Mouse (Mus musculus): ENCODE data around the gene Zfand6. TPM values are rescaled to one million over a fixed set of nuclear protein-coding genes. Genes with fewer than 3 reads are reported as not detected.
A peak's percentile ranks its signal among the peaks of the same experiment; 100 is the strongest.

Zfand6 gene
- 228 and 287 TPM in 2 replicates for polyA plus RNA-seq (2012; rRNA removed)

- peaks cover 3% of the 10 kb centered on the region for H3K4me1 ChIP-seq (ENCODE audit: control insufficient read depth, insufficient read depth, low read length)
- peak within 1 kb of the TSS; percentile 96 for H3K27ac ChIP-seq (ENCODE audit: control insufficient read depth, insufficient read depth, low read depth, low read length)
- no peak for TF ChIP-seq CTCF (IDR thresholded peaks at IDR 0.05; ENCODE audit: control insufficient read depth, insufficient read depth, insufficient replicate concordance, low read depth, low read length)
- peak; percentile 69; the same call in 1 of the 2 replicates for TF ChIP-seq POLR2A (IDR thresholded peaks at IDR 0.05; ENCODE audit: control insufficient read depth, low read depth, low read length)
- H3K36me3 ChIP-seq (ENCODE audit: control insufficient read depth, insufficient read depth, low read length): no peaks in the 10 kb centered on the region
- H3K4me3 ChIP-seq (ENCODE audit: control insufficient read depth, low read depth, low read length): peak within 1 kb of the TSS; percentile 98
- H3K27me3 ChIP-seq (ENCODE audit: control insufficient read depth, insufficient read depth, low read length): no peaks in the 10 kb centered on the region
These were observed at the start of gene Zfand6 for GRCm38 (mm10) chr7:84689251-84690100. Gene Zfand6, minus strand, starts transcription at chr7:84689959.

GRCm38 (mm10) chr7:84736803-84737202 lies 47.0 kb upstream of the Zfand6 start:
- Histone ChIP-seq H3K27me3 (ENCODE audit: control insufficient read depth, insufficient read depth, low read length) (no peaks in the 10 kb centered on the region), H3K27ac (ENCODE audit: control insufficient read depth, insufficient read depth, low read depth, low read length) (no peak overlapping the region), H3K36me3 (ENCODE audit: control insufficient read depth, insufficient read depth, low read length) (no peaks in the 10 kb centered on the region), H3K4me1 (ENCODE audit: control insufficient read depth, insufficient read depth, low read length) (no peaks in the 10 kb centered on the region), H3K4me3 (ENCODE audit: control insufficient read depth, low read depth, low read length) (no peak overlapping the region)
- TF ChIP-seq POLR2A (IDR thresholded peaks at IDR 0.05; ENCODE audit: control insufficient read depth, low read depth, low read length) (no peak), CTCF (IDR thresholded peaks at IDR 0.05; ENCODE audit: control insufficient read depth, insufficient read depth, insufficient replicate concordance, low read depth, low read length) (no peak)

- Histone ChIP-seq H3K4me1 (ENCODE audit: control insufficient read depth, insufficient read depth, low read length) (no peaks in the 10 kb centered on the region), H3K27me3 (ENCODE audit: control insufficient read depth, insufficient read depth, low read length) (no peaks in the 10 kb centered on the region), H3K36me3 (ENCODE audit: control insufficient read depth, insufficient read depth, low read length) (no peaks in the 10 kb centered on the region), H3K4me3 (ENCODE audit: control insufficient read depth, low read depth, low read length) (no peak overlapping the region), H3K27ac (ENCODE audit: control insufficient read depth, insufficient read depth, low read depth, low read length) (no peak overlapping the region)
- no peak for TF ChIP-seq POLR2A (IDR thresholded peaks at IDR 0.05; ENCODE audit: control insufficient read depth, low read depth, low read length)
- TF ChIP-seq CTCF (IDR thresholded peaks at IDR 0.05; ENCODE audit: control insufficient read depth, insufficient read depth, insufficient replicate concordance, low read depth, low read length): no peak
These were observed 43.3 kb upstream of the Zfand6 start for GRCm38 (mm10) chr7:84733038-84733437.

- Histone ChIP-seq H3K27ac (ENCODE audit: control insufficient read depth, insufficient read depth, low read depth, low read length) (no peak overlapping the region), H3K4me1 (ENCODE audit: control insufficient read depth, insufficient read depth, low read length) (no peaks in the 10 kb centered on the region), H3K4me3 (ENCODE audit: control insufficient read depth, low read depth, low read length) (no peak overlapping the region), H3K36me3 (ENCODE audit: control insufficient read depth, insufficient read depth, low read length) (no peaks in the 10 kb centered on the region), H3K27me3 (ENCODE audit: control insufficient read depth, insufficient read depth, low read length) (no peaks in the 10 kb centered on the region)
- TF ChIP-seq CTCF (IDR thresholded peaks at IDR 0.05; ENCODE audit: control insufficient read depth, insufficient read depth, insufficient replicate concordance, low read depth, low read length): no peak
- TF ChIP-seq POLR2A (IDR thresholded peaks at IDR 0.05; ENCODE audit: control insufficient read depth, low read depth, low read length): no peak
These were observed 42.3 kb upstream of the Zfand6 start for GRCm38 (mm10) chr7:84732052-84732451.

GRCm38 (mm10) chr7:84731076-84731475 lies 41.3 kb upstream of the Zfand6 start:
- Histone ChIP-seq H3K36me3 (ENCODE audit: control insufficient read depth, insufficient read depth, low read length) (no peaks in the 10 kb centered on the region), H3K27me3 (ENCODE audit: control insufficient read depth, insufficient read depth, low read length) (no peaks in the 10 kb centered on the region), H3K4me1 (ENCODE audit: control insufficient read depth, insufficient read depth, low read length) (no peaks in the 10 kb centered on the region), H3K4me3 (ENCODE audit: control insufficient read depth, low read depth, low read length) (no peak overlapping the region), H3K27ac (ENCODE audit: control insufficient read depth, insufficient read depth, low read depth, low read length) (no peak overlapping the region)
- no peak for TF ChIP-seq CTCF (IDR thresholded peaks at IDR 0.05; ENCODE audit: control insufficient read depth, insufficient read depth, insufficient replicate concordance, low read depth, low read length)
- TF ChIP-seq POLR2A (IDR thresholded peaks at IDR 0.05; ENCODE audit: control insufficient read depth, low read depth, low read length): no peak

- Histone ChIP-seq H3K4me3 (ENCODE audit: control insufficient read depth, low read depth, low read length) (no peak overlapping the region), H3K27ac (ENCODE audit: control insufficient read depth, insufficient read depth, low read depth, low read length) (no peak overlapping the region), H3K4me1 (ENCODE audit: control insufficient read depth, insufficient read depth, low read length) (no peaks in the 10 kb centered on the region), H3K27me3 (ENCODE audit: control insufficient read depth, insufficient read depth, low read length) (no peaks in the 10 kb centered on the region), H3K36me3 (ENCODE audit: control insufficient read depth, insufficient read depth, low read length) (no peaks in the 10 kb centered on the region)
- TF ChIP-seq CTCF (IDR thresholded peaks at IDR 0.05; ENCODE audit: control insufficient read depth, insufficient read depth, insufficient replicate concordance, low read depth, low read length) (no peak), POLR2A (IDR thresholded peaks at IDR 0.05; ENCODE audit: control insufficient read depth, low read depth, low read length) (no peak)
These were observed 33.2 kb upstream of the Zfand6 start for GRCm38 (mm10) chr7:84722804-84723459.

- Histone ChIP-seq H3K27ac (ENCODE audit: control insufficient read depth, insufficient read depth, low read depth, low read length) (no peak overlapping the region), H3K4me1 (ENCODE audit: control insufficient read depth, insufficient read depth, low read length) (no peaks in the 10 kb centered on the region), H3K27me3 (ENCODE audit: control insufficient read depth, insufficient read depth, low read length) (no peaks in the 10 kb centered on the region), H3K4me3 (ENCODE audit: control insufficient read depth, low read depth, low read length) (no peak overlapping the region), H3K36me3 (ENCODE audit: control insufficient read depth, insufficient read depth, low read length) (no peaks in the 10 kb centered on the region)
- TF ChIP-seq CTCF (IDR thresholded peaks at IDR 0.05; ENCODE audit: control insufficient read depth, insufficient read depth, insufficient replicate concordance, low read depth, low read length) (no peak), POLR2A (IDR thresholded peaks at IDR 0.05; ENCODE audit: control insufficient read depth, low read depth, low read length) (no peak)
These were observed 20.7 kb upstream of the Zfand6 start for GRCm38 (mm10) chr7:84710287-84710958.

All from testis, adult 2 months (tissue).